Mouse (Mus musculus): ENCODE results near the gene Fbp1. TPM values are rescaled to one million over a fixed set of nuclear protein-coding genes. Genes with fewer than 3 reads are reported as not detected.
"Not testable (repeated sequence)": the region's sequence is repeated elsewhere in the genome, so short reads cannot be mapped to it uniquely, and the experiment has no call there.

The Fbp1 gene
- polyA plus RNA-seq, 1 experiment = 2.1 TPM

- 56% methylated on average over 21 of the region's 21 CpGs for WGBS
- Histone ChIP-seq H3K4me3 (replicated peaks; ENCODE audit: extremely low read depth, low read depth, low read length) (no peak within 1 kb of the TSS), H3K4me1 (ENCODE audit: control insufficient read depth, insufficient read depth, low read length) (no peaks in the 10 kb centered on the region)
- TF ChIP-seq CTCF (IDR thresholded peaks at IDR 0.05; ENCODE audit: insufficient read depth, low read length) (no peak), POLR2A (IDR thresholded peaks at IDR 0.05; ENCODE audit: borderline replicate concordance, extremely low read depth, low read depth, low read length) (no peak)
- DNase-seq = no peak
These were observed 29.9 kb downstream of the Fbp1 start, which contains the start of gene Fbp2 for GRCm38 (mm10) chr13:62857941-62858915. Fbp2 (minus strand) TSS chr13:62858422.

DNA sequence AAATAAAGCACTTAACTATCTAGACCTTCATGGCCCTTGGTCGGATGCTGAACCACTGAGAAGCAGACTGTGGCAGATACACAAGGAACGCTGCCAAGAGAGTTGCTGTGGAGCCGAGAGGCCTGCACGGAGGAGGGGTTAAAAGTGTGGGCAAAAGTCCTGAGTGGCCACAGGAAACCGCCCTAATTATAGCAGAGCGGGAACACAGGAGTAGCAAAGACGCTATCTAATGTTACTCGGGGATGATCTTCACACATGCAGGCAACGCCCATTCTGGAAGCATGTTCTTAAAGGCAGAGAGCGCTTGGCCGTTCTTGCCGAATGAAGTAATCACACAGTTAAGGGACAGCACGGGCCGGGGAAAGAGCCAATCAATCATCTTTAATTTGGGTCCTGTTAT is 31.2 kb downstream of the Fbp1 start:
- Histone ChIP-seq H3K4me3 (replicated peaks; ENCODE audit: extremely low read depth, low read depth, low read length) (no peak overlapping the region), H3K4me1 (ENCODE audit: control insufficient read depth, insufficient read depth, low read length) (no peaks in the 10 kb centered on the region)
- no peak for DNase-seq
- no peak for TF ChIP-seq CTCF (IDR thresholded peaks at IDR 0.05; ENCODE audit: insufficient read depth, low read length)
- TF ChIP-seq POLR2A (IDR thresholded peaks at IDR 0.05; ENCODE audit: borderline replicate concordance, extremely low read depth, low read depth, low read length) = no peak
- WGBS = 56% methylated on average over 14 of the region's 14 CpGs

GRCm38 (mm10) chr13:62856305-62856675 is 31.8 kb downstream of the Fbp1 start:
- WGBS = under 1% methylated on average over 5 of the region's 5 CpGs
- H3K4me1 ChIP-seq (ENCODE audit: control insufficient read depth, insufficient read depth, low read length) = no peaks in the 10 kb centered on the region
- no peak overlapping the region for H3K4me3 ChIP-seq (replicated peaks; ENCODE audit: extremely low read depth, low read depth, low read length)
- TF ChIP-seq CTCF (IDR thresholded peaks at IDR 0.05; ENCODE audit: insufficient read depth, low read length) (peak; percentile 99), POLR2A (IDR thresholded peaks at IDR 0.05; ENCODE audit: borderline replicate concordance, extremely low read depth, low read depth, low read length) (no peak)
- DNase-seq = peak; percentile 80

GRCm38 (mm10) chr13:62855396-62856304 is 32.4 kb downstream of the Fbp1 start:
- no peak for DNase-seq

DNA sequence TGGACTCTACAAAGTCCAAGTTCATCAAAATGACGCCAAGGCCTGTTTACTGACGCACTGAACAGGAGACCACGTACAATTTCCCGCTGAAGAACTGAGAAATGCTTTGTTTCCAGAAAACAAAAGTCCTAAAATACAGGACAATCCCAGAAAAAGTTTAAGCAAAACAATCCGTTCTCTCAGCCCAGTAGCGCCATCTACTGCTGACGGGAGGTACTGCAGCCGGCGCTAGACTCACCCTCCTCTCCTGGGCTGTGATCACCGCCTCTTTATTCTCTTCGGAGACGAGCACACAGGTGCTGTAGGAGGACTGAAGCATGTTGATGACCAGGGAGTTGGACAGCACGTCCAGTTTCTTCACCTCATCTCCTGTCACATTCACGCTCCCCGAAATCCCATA is 33.4 kb downstream of the Fbp1 start:
- peak; percentile 74 for DNase-seq
- H3K4me3 ChIP-seq (replicated peaks; ENCODE audit: extremely low read depth, low read depth, low read length) = no peak overlapping the region
- 10% methylated on average over 15 of the region's 15 CpGs for WGBS
- H3K4me1 ChIP-seq (ENCODE audit: control insufficient read depth, insufficient read depth, low read length) = no peaks in the 10 kb centered on the region
- peak; percentile 82 for TF ChIP-seq CTCF (IDR thresholded peaks at IDR 0.05; ENCODE audit: insufficient read depth, low read length)
- TF ChIP-seq POLR2A (IDR thresholded peaks at IDR 0.05; ENCODE audit: borderline replicate concordance, extremely low read depth, low read depth, low read length) = no peak

More at GRCm38 (mm10) chr13:62855396-62856304, 32.4 kb downstream of the Fbp1 start:
- H3K4me1 ChIP-seq (ENCODE audit: control insufficient read depth, insufficient read depth, low read length) = no peaks in the 10 kb centered on the region
- no peak for TF ChIP-seq POLR2A (IDR thresholded peaks at IDR 0.05; ENCODE audit: borderline replicate concordance, extremely low read depth, low read depth, low read length)
- TF ChIP-seq CTCF (IDR thresholded peaks at IDR 0.05; ENCODE audit: insufficient read depth, low read length) = no peak
- WGBS = 32% methylated on average over 25 of the region's 25 CpGs
- no peak overlapping the region for H3K4me3 ChIP-seq (replicated peaks; ENCODE audit: extremely low read depth, low read depth, low read length)

- WGBS = 30% methylated on average over 4 of the region's 4 CpGs
- TF ChIP-seq POLR2A (IDR thresholded peaks at IDR 0.05; ENCODE audit: borderline replicate concordance, extremely low read depth, low read depth, low read length) = no peak
- TF ChIP-seq CTCF (IDR thresholded peaks at IDR 0.05; ENCODE audit: insufficient read depth, low read length) = no peak
- no peaks in the 10 kb centered on the region for H3K4me1 ChIP-seq (ENCODE audit: control insufficient read depth, insufficient read depth, low read length)
- DNase-seq = no peak
- no peak overlapping the region for H3K4me3 ChIP-seq (replicated peaks; ENCODE audit: extremely low read depth, low read depth, low read length)
These were observed 54.7 kb downstream of the Fbp1 start for GRCm38 (mm10) chr13:62833341-62833740.

DNA sequence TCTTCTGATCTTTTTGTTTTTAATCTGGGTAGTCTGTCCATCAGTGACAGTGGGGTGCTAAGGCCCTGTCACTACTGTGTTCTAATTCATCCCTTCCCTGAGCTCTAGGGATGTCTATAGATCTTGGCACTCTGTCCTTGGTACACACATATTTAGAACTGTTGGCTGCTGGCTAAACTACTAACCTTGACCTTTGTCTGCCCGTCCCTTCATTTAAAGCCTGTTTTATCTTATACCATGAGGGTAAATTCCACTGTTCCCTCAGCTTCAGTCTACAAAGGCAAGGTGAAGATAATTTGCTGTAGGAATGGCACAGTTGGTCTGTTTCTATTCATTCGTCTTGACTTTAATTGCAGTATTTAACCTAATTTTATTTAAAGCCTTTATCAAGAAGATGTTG is 55.8 kb downstream of the Fbp1 start:
- TF ChIP-seq CTCF (IDR thresholded peaks at IDR 0.05; ENCODE audit: insufficient read depth, low read length) (no peak), POLR2A (IDR thresholded peaks at IDR 0.05; ENCODE audit: borderline replicate concordance, extremely low read depth, low read depth, low read length) (no peak)
- Histone ChIP-seq H3K4me3 (replicated peaks; ENCODE audit: extremely low read depth, low read depth, low read length) (no peak overlapping the region), H3K4me1 (ENCODE audit: control insufficient read depth, insufficient read depth, low read length) (no peaks in the 10 kb centered on the region)
- WGBS = 73% methylated on average over 2 of the region's 2 CpGs
- no peak for DNase-seq

DNA sequence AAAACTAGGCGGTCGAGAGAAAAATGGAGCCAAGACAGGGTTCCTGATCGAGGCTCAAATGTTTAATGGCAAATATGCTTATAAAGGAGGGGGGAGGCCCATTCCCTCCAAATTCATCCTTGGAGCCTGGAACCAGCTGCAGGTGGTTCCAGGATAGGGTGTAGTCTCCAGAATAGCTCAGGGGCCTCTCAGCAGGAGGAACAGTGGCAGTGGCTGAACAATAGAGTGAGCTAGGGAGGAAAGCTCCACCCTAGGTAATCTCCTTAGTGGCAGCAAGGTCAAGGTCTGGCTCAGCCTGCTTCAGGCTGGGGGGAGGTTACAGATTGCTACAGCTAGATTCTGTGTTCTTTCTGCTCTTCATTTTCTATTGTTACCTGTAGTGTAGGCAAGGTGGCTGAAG is 72.4 kb downstream of the Fbp1 start:
- H3K4me3 ChIP-seq (replicated peaks; ENCODE audit: extremely low read depth, low read depth, low read length); H3K4me1 ChIP-seq (ENCODE audit: control insufficient read depth, insufficient read depth, low read length); DNase-seq: not testable (repeated sequence)
- WGBS = 86% methylated on average over 3 of the region's 3 CpGs

Other genes with a start within 250 kb of the Fbp1 start
- gene Platr25, start 127.6 kb downstream of the Fbp1 start, polyA plus RNA-seq (2012; rRNA removed) = 0.36 and 1.5 TPM in 2 replicates
- 0.95 and 1.4 TPM in 2 replicates for gene Gm5141, start 102.5 kb downstream of the Fbp1 start, polyA plus RNA-seq (2012; rRNA removed)
- gene Fbp2, start 29.9 kb downstream of the Fbp1 start, polyA plus RNA-seq (2012; rRNA removed) = 2.3 and 7.2 TPM in 2 replicates
- gene 2010111I01Rik, start 76.6 kb upstream of the Fbp1 start, polyA plus RNA-seq (2012; rRNA removed) = 95.4 and 143 TPM in 2 replicates

Measured in lung, adult 2 months (tissue).